ENCODE assay signal across 9 mouse cellular contexts in genomic region chr2:152106597-152106996, GRCm38 (mm10). TPM values are rescaled to one million over a fixed set of nuclear protein-coding genes. Genes with fewer than 3 reads are reported as not detected.
A peak's percentile ranks its signal among the peaks of the same experiment; 100 is the strongest.
DNase-seq lines count a peak whose midpoint lies in the region; ATAC-seq and TF ChIP-seq lines count a peak whose summit lies in the region.
"Had no signal": no experiment of that assay in that cellular context is flagged by ENCODE, and none has a peak within 500 bp of the region (broad histone marks: within the 10 kb centered on the region; RNA-seq: fewer than 3 reads in every experiment).

No protein-coding gene starts in this region.

- 0 out of 2 replicates have a peak overlapping the region, but pooled peaks have one; percentile 60 for H3K4me3 ChIP-seq in lung, embryonic 14.5 days (ENCODE audit: low read depth, low read length)
- no peak overlapping the region for H3K4me3 ChIP-seq in lung, adult 2 months (replicated peaks; ENCODE audit: extremely low read depth, low read depth, low read length)
- H3K4me3 ChIP-seq in hindbrain, embryonic 16.5 days (ENCODE audit: low read length) = no peak overlapping the region; the same call in 1 of the 2 replicates
- H3K4me3 ChIP-seq in neural tube, embryonic 13.5 days = peak overlapping the region; percentile 62; the same call in 1 of the 2 replicates

- peak overlapping the region; percentile 86; the same call in 1 of the 2 replicates for H3K4me2 ChIP-seq in lung, embryonic 14.5 days
- peak overlapping the region; percentile 92 for H3K4me2 ChIP-seq in hindbrain, embryonic 16.5 days (ENCODE audit: low read length)
- H3K4me2 ChIP-seq in neural tube, embryonic 13.5 days = peak overlapping the region; percentile 74

- no peak overlapping the region for H3K27ac ChIP-seq in lung, embryonic 14.5 days (ENCODE audit: low read depth)
- H3K27ac ChIP-seq in hindbrain, embryonic 16.5 days (ENCODE audit: low read depth, low read length) = no peak overlapping the region
- no peak overlapping the region for H3K27ac ChIP-seq in neural tube, embryonic 13.5 days (replicated peaks)

- DNase-seq in cerebellum, adult 9-11 months = peak; percentile 46
- DNase-seq in cerebellum, adult 18-20 months = no peak
- no peak for DNase-seq in lung, embryonic 14.5 days
- no peak for DNase-seq in lung, adult 2 months
- DNase-seq in adrenal gland, adult 18-20 months (ENCODE audit: low spot score in 2 of 2) = no peak
- no peak for DNase-seq in thymus, postnatal 4 days

- H3K9ac ChIP-seq in lung, embryonic 14.5 days = no peak overlapping the region
- no peak overlapping the region for H3K9ac ChIP-seq in hindbrain, embryonic 16.5 days (ENCODE audit: low read depth, low read length)
- no peak overlapping the region for H3K9ac ChIP-seq in neural tube, embryonic 13.5 days

- no peaks in the 10 kb centered on the region for H3K9me3 ChIP-seq in lung, embryonic 14.5 days (ENCODE audit: low read depth, low read length)
- H3K9me3 ChIP-seq in hindbrain, embryonic 16.5 days (ENCODE audit: control insufficient read depth, low read length) = peaks cover 2% of the 10 kb centered on the region; the same call in 1 of the 2 replicates
- H3K9me3 ChIP-seq in neural tube, embryonic 13.5 days = no peaks in the 10 kb centered on the region

- no peak for TF ChIP-seq CTCF in lung, embryonic 14.5 days (IDR thresholded peaks at IDR 0.05; ENCODE audit: low read depth)
- TF ChIP-seq CTCF in lung, adult 2 months (IDR thresholded peaks at IDR 0.05; ENCODE audit: insufficient read depth, low read length) = no peak

- no peaks in the 10 kb centered on the region for H3K36me3 ChIP-seq in lung, embryonic 14.5 days (ENCODE audit: insufficient read depth)
- H3K36me3 ChIP-seq in hindbrain, embryonic 16.5 days (ENCODE audit: control insufficient read depth, insufficient read depth, low read length) = no peaks in the 10 kb centered on the region; the same call in 1 of the 2 replicates
- peaks cover 10% of the 10 kb centered on the region; the same call in 1 of the 2 replicates for H3K36me3 ChIP-seq in neural tube, embryonic 13.5 days

- no peak for ATAC-seq in lung, embryonic 14.5 days (ENCODE audit: insufficient read depth)
- no peak for ATAC-seq in hindbrain, embryonic 16.5 days
- ATAC-seq in neural tube, embryonic 13.5 days (ENCODE audit: low read depth) = no peak

- 0 out of 2 replicates have a peak, but pooled peaks cover 4% of the 10 kb centered on the region for H3K27me3 ChIP-seq in lung, embryonic 14.5 days (ENCODE audit: insufficient read depth, low read length)
- H3K27me3 ChIP-seq in hindbrain, embryonic 16.5 days (replicated peaks; ENCODE audit: control insufficient read depth, insufficient read depth, low read length) = no peaks in the 10 kb centered on the region
- H3K27me3 ChIP-seq in neural tube, embryonic 13.5 days = no peaks in the 10 kb centered on the region

- no peaks in the 10 kb centered on the region for H3K4me1 ChIP-seq in lung, embryonic 14.5 days (ENCODE audit: insufficient read depth)
- peaks cover 6% of the 10 kb centered on the region; the same call in 1 of the 2 replicates for H3K4me1 ChIP-seq in lung, adult 2 months (ENCODE audit: control insufficient read depth, insufficient read depth, low read length)
- H3K4me1 ChIP-seq in hindbrain, embryonic 16.5 days (ENCODE audit: control insufficient read depth, insufficient read depth, low read depth, low read length) = peaks cover 18% of the 10 kb centered on the region
- peaks cover 41% of the 10 kb centered on the region for H3K4me1 ChIP-seq in neural tube, embryonic 13.5 days (replicated peaks)

- 94% methylated on average over 10 of the region's 10 CpGs for WGBS in lung, embryonic 14.5 days
- WGBS in lung, adult 2 months = 97% methylated on average over 10 of the region's 10 CpGs
- WGBS in hindbrain, embryonic 16.5 days = 93% methylated on average over 10 of the region's 10 CpGs
- WGBS in neural tube, embryonic 13.5 days = 88% methylated on average over 10 of the region's 10 CpGs

- TF ChIP-seq POLR2A in lung, adult 2 months (IDR thresholded peaks at IDR 0.05; ENCODE audit: borderline replicate concordance, extremely low read depth, low read depth, low read length) = no peak

RNA-seq across cellular contexts. Expression of gene Srxn1, which starts 1.3 kb away (rescaled TPM):
- polyA plus RNA-seq in lung, embryonic 14.5 days (2014; fragmentation: Nextera tagmentation; extraction: Ambion mirVana) = 5.6 and 6.6 TPM in 2 replicates
- 47.3 and 54.8 TPM in 2 replicates for polyA plus RNA-seq in lung, adult 2 months (2012; rRNA removed)
- 28.6 and 32.1 TPM in 2 replicates for polyA plus RNA-seq in hindbrain, embryonic 16.5 days (2015; fragmentation: Nextera tagmentation; extraction: Ambion mirVana)
- 19.0 TPM in 2 replicates for polyA plus RNA-seq in neural tube, embryonic 13.5 days (2015; fragmentation: Nextera tagmentation; extraction: Ambion mirVana)
- 100 to 1,000 TPM; 547 to 673 TPM for total RNA-seq in adrenal gland, adult 18-20 months (2021)

RNA-seq across cellular contexts. Expression of gene Scrt2, which starts 25.3 kb away (rescaled TPM):
- not detected in 2 replicates for polyA plus RNA-seq in lung, embryonic 14.5 days (2014; fragmentation: Nextera tagmentation; extraction: Ambion mirVana)
- polyA plus RNA-seq in lung, adult 2 months (2012; rRNA removed) = not detected in 2 replicates
- 7.6 and 8.0 TPM in 2 replicates for polyA plus RNA-seq in hindbrain, embryonic 16.5 days (2015; fragmentation: Nextera tagmentation; extraction: Ambion mirVana)
- polyA plus RNA-seq in neural tube, embryonic 13.5 days (2015; fragmentation: Nextera tagmentation; extraction: Ambion mirVana) = 30.0 and 30.2 TPM in 2 replicates
- total RNA-seq in adrenal gland, adult 18-20 months (2021) = under 1 TPM; 0.36 to 0.58 TPM
- polyA plus RNA-seq: lung, embryonic 16.5 days had no signal

RNA-seq across cellular contexts. Expression of gene Tcf15, which starts 36.8 kb away (rescaled TPM):
- 9.9 and 11.0 TPM in 2 replicates for polyA plus RNA-seq in lung, embryonic 14.5 days (2014; fragmentation: Nextera tagmentation; extraction: Ambion mirVana)
- polyA plus RNA-seq in lung, adult 2 months (2012; rRNA removed) = 2.4 and 5.5 TPM in 2 replicates
- 1.3 TPM in 2 replicates for polyA plus RNA-seq in hindbrain, embryonic 16.5 days (2015; fragmentation: Nextera tagmentation; extraction: Ambion mirVana)
- 6.9 and 7.4 TPM in 2 replicates for polyA plus RNA-seq in neural tube, embryonic 13.5 days (2015; fragmentation: Nextera tagmentation; extraction: Ambion mirVana)
- total RNA-seq in adrenal gland, adult 18-20 months (2021) = 1 to 10 TPM; 1.9 to 4.3 TPM

Comparison
In these comparisons a context has a peak if more than half of its experiments do, and no peak if none do; other contexts are left out.
1. H3K4me3 ChIP-seq: peak in lung, embryonic 14.5 days (single experiment) and neural tube, embryonic 13.5 days (single experiment); none in lung, adult 2 months (single experiment) and hindbrain, embryonic 16.5 days (single experiment).
2. Peak in every context shown above with its lines, with median percentiles within 50 percentile points of each other: H3K4me2 ChIP-seq.